Mouse (Mus musculus): ENCODE results near the gene Atp13a3.
A peak's percentile ranks its signal among the peaks of the same experiment; 100 is the strongest.
"Not testable (repeated sequence)": the region's sequence is repeated elsewhere in the genome, so short reads cannot be mapped to it uniquely, and the experiment has no call there.

The Atp13a3 gene

DNA sequence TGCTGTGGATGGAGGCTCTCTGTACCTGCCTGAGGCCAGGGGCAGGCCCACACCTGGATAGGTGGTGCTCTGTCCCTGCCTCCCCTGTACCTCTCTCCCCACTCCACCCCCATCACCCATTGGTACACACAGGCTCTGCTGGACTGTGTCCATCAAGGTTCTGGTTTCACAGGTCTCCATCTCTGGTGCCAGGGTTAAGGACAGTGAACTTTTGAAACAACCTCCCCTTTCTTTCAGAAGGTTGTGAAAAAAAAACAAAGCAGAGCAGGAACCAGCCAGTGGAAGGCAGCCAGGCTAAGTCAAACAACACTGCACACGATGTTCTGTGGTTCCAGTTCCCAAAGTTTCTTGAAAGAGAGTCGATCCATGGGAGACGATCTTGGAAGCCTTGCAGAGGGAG is 6.9 kb upstream of the Atp13a3 start:
- DNase-seq (ENCODE audit: low spot score): no peak

DNA sequence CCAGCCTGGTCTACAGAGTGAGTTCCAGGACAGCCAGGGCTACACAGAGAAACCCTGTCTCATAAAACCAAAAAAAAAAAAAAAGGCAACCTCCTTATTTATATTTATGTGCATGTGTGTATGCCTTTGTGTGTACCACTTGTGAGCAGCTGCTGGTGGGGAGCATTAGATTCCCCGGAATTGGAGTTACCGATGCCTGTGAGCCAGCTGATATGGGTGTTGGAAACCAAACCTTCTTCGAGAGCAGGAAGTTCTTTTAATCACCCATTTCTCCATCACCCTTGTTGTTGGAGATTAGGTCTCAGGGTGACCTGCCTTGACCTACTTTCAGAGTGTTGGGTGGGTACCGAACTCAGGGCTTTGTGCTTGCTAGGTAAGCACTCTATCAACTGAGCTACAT is 5.1 kb upstream of the Atp13a3 start:
- no peak for DNase-seq (ENCODE audit: low spot score)

DNA sequence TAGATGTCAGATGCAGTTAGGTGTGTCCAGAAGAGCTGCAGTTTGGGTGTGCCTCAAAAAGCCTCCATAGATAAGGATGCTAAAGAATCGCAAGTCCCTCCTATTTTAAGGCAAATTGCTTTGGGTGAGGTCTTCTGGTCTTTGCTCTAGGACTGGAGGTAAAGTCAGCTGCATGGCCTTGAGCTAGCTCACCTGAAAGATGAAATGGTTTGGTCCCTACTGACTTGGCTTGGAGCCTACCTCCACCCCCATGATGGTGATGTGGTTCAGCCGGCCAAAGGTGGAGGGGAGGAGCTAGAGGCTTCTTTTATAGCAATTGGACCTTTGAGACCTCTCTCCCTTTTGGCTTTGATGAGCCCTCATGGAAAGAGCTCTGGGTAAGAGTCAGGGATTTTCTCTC is 1.7 kb upstream of the Atp13a3 start:
- DNase-seq (ENCODE audit: low spot score): no peak

DNA sequence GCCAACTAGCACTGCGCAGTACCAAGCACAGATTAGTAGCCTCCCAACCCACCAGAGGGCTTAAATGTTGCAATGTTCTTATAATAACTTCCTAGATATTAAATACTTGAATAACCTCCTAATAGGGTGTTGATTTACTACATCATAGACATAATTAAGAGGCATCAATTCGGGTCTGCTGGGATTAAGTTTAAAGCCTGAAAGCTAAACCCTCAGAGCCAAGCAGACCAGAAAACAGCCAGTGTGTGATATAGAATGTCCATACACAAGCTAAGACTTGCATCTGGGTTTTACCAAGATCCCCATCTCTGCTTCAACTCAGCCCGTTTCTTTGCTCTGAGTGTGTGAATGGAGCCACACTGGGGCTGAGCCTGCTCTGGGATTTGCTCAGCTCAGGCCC is 2.2 kb downstream of the Atp13a3 start:
- DNase-seq (ENCODE audit: low spot score): no peak

DNA sequence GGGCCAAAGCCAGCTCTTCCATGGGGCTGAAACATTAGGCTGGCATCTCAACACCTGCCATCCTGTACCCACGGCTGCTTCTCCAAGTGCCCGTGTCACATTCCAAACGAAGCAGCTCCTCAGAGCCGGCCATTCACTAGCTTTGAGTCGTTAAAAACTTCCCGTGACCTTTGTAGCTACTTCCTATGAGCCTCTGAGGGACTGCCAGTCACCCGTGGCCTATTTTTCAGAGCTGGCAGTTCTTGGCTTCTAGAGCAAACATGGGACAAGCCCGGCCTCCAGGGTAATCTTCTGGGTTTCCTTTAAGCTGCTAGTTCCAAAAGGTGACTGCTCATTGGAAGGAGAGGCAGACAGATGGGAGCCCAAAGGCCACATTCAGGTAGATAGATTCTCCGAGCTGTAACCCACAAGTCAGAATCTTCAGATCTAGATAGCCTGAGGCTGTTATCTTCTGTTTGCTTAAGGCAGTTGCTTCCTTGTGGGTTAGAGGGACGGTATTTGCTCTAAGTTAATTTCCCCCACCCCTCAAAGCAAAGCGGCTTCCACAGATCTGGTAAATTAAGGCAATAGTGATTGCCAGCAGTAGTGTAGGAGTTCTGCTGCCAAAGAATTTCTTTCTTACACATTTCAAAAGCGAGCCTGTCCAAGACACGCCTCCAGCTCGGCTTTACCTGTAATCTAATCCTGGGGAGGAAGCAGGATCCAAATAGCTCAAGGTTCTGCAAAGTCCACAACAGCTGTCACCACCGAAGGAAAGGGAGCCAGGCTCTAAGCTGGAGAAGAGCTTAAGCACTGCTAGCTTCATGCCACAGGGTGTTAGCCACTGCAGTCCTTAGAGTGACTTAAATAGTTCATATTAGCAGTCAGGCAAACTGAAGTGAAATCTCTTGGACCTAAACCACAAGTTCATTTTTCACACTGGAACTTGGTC is 8.4 kb downstream of the Atp13a3 start:
- peak; percentile 14 for DNase-seq (ENCODE audit: low spot score)

DNA sequence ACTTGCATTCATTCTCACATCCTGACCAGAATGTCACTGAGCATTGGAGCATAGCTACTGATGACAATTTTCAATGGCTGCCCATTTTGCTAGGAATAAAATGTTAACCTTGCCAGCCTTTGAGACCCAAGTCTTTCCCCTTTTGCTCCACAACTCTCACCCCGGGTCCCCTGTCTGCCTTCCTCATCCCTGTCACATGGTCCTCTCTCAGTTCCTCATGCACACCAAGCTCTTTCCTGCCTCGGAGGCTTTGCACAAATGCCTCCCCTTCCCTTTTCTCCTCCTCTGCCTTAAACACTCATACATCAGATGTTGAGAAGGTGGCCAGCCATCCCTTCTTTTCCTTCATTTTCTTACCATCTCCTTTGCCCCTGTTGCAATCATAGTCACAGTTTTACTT is 10.6 kb downstream of the Atp13a3 start:
- no peak for DNase-seq (ENCODE audit: low spot score)

DNA sequence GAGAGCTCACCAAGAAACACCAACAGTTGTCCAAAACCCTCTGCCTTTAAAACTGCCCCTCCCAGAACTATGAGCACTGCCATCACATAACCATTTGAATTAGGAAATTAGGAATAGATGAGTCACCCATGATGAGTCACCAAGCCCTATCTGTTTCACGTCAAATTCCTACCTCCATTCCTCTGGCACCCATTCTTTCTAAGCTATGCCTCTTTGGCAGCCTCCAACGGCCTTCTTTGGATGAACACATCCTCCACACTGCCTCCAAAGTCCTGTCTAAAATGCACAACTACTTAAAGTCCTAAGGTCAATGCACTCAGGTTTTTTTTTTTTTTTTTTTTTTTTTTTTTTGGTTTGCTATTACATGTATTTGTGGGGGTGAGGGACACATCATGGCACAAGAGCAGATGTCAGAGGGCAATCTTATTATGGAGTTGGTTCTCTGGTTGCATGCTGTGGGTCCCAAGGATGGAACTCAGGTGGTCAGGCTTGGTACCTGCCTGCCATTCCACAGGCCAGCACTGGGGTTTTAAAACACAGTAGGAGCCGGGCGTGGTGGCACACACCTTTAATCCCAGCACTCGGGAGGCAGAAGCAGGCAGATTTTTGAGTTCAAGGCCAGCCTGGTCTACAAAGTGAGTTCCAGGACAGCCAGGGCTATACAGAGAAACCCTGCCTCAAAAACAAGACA is 15.0 kb downstream of the Atp13a3 start:
- DNase-seq (ENCODE audit: low spot score): no peak

DNA sequence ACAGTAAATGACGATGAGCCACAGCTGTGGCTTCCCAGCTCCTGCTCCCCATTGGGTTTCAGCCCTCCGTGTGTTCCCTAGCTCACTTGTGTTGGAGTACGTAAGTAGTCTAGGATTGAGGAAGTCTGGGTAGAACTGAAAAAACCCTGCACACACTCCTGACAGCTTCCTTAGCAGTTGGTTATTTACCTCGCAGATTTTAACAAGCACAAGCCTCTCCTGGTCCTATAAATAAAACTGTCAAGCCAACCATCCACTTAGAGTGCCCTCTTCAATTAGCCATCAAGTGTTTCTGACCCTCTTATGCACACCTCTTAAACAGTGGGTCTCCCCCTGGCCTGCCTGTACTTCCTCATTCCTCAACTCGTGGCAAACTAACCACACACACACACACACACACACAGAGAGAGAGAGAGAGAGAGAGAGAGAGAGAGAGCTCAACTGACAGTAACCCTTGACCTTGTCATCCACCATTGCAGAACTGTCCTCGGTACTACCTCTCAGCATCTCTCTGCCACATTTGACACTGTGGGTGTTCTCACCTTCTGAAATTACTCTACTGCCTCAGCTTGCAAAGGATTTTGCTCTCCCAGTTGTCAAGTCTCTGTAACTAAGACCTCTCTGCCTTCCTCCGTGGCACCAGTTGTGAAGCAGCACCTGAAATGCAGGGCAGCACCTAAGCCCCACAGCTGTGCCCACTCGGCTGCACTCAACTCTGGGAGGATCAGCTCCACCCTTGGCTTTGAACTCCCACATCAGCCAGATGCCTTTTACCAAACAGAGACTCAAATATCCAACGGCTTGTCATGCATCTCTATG is 15.7 kb downstream of the Atp13a3 start:
- no peak for DNase-seq (ENCODE audit: low spot score)

DNA sequence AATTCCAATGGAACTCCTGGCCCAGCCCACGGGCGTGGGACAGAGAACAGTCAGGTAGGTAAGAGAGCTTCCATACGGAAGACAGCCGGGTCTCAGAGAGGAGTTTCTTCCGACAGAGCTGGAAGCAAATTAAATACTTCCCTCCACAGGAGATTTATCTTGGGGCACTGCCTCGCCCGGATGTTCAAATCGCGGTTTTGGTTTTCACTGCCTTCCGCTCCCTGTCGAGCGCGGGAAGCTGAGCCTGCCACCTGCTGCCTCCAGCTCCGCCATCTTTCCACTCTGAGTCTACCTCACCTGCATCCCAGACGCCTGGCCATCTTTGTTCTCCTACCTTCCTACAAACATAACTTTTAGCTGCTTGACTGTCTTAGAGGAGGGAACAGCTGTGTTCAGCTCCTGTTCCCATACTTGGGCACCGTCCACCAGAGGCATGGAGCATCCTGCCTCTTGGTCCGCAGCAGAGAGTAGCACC is 16.5 kb downstream of the Atp13a3 start:
- peak; percentile 29 for DNase-seq (ENCODE audit: low spot score)

DNA sequence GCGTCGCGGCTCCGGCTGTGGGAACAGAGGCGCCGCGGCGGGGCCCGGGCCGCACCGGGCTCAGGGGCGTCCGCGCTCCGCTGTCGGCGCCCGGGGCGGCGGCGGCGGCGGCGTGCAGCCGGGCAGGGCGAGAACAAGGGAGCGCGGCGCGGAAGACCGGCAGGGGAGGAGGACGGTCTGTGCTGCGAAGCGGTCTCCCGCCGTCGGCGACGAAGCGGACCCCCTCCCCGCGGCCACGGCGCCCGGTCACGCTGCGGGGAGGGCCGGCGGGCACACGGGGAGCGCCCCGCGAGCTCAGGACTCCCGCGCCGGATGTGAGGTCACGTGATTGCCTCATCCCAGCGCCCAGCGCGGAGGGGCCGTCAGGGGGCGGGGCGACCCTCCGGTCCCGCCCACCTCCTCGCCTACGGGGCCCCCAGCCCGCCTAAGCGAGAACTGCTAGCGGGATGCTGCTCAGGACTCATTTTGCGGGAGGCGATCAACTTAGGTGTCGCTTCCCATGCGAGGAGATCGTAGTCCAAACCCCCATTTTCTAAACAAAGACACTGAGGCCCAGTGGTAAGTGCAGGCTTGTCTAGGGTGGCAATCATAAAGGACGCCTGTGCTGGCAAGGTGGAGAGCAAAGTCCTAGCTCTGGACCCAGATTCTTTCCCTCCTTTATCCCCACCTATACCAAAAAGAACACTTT is 17.1 kb downstream of the Atp13a3 start:
- DNase-seq (ENCODE audit: low spot score): peak; percentile 91

DNA sequence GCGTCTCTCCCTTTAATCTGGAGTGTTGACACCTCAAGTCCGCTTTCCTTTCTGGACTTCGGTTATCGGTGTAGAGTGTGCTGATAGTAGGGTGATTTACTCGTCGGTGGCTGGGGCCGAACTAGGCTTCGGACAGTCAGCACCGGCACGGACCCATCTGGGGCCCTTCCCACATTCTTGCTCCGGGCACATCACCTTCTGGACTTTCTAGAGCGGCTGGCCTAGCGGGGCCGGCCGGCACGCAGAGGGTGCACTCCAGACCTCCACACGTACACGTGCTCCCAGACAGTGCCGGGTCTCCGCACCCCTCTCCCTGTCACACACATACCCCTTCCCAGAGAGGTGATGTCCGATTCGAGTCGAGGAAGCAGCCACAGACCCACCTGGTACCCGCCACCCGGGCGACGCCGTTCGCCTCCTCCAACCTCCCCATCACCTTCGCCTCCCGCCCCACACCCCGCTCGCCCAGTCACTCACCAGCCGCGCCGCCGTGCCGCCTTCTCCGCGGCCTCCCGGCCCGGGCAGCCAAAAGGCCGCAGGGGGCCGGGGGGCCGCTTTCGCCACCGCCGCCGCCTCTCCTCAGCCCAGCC is 17.8 kb downstream of the Atp13a3 start:
- peak; percentile 45 for DNase-seq (ENCODE audit: low spot score)

DNA sequence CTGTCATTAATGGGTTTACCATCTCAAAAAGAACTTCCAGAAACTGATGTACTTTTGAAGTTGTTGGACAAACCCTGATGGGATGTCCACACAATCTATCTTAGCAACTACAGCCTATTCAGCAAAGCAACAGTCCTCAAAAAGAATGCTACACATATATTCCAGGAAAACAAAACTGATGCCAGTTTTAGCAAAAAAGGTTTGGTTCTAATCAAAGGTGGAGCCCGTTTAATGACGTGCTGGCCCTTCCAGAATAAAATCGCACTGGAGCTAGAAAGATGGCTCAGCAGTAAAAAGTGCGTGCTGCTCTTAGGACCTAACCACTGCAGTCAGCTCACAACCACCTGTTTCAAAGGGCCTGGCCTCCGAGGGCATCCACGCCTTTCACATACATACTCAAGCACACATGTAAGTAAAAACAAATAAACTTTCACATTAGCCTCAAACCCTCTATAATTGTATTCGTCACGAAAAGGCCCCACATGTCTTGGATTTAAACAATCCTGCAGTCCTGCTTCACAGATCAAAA is 18.8 kb downstream of the Atp13a3 start:
- DNase-seq (ENCODE audit: low spot score): no peak

DNA sequence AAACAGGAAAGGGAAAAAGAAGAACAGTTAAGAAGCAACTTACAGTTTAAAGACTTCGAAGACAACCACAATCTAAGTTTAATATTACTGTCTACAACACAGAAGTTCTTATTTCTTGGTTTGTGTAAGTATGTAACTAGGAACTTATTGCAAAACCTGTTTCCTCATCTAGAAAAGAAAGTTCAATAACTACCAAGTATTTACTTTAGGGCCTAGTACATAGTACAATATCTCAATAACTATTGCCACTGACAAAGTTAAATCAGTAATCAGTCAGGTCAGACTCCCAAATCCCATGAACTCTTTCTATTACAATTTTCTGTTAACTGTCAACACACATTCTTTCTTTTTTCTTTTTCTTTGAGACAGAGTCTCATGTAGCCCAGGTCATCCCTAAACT is 20.2 kb downstream of the Atp13a3 start:
- no peak for DNase-seq (ENCODE audit: low spot score)

DNA sequence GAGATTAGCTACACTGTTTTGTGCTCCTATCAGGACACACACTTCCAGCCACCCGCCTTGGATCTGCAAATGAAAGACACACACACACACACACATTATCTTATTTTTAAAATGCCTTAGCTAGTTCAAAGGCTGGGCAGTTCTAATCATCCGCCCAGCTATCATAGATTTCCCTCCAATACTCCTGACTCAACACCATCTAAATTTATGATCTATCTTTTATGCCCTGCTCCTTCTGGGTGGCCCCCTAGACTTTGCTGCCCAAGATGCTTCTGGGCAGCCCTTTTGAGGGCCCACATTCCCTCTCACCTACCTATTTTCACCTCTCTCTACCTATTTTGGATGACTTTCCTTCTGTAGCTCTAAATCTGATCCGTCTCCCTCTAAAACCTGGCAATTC is 29.5 kb downstream of the Atp13a3 start:
- no peak for DNase-seq (ENCODE audit: low spot score)

DNA sequence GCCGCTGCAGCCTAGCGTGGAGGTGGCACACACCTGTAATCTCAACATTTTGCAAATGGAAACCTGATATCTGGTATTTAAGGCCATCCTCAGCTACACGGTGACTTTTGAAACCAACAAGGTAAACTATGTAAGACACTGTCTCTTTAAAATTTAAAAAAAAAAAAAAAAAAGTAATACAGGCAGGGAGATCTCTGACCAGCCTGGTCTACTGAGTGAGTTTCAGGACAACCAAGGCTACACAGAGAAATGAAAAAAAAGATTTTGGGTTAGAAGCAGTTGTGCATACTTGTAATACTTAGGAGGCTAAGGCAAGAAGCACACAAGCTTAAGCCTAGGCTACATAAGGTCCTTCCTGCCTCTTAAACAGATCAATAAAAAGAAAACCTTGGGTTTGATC is 30.8 kb downstream of the Atp13a3 start:
- no peak for DNase-seq (ENCODE audit: low spot score)

DNA sequence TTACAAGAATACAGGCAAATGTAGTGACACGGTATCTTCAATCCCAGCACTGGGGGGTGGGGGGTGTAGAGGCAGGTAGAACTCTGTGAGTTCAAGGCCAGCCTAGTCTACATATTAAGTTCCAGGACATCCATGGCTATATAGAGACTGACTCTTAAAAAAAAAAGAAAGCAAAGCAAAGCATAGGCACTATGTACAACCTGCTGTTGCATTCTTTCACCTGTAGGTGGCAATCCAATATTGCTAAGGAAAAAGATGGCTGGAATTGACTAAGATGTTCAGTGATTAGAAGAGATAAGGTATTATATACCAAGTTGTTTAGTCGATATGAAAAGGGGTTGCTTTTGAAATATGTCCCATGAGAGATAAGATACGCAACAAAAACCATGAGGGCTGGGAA is 31.5 kb downstream of the Atp13a3 start:
- DNase-seq (ENCODE audit: low spot score): no peak

DNA sequence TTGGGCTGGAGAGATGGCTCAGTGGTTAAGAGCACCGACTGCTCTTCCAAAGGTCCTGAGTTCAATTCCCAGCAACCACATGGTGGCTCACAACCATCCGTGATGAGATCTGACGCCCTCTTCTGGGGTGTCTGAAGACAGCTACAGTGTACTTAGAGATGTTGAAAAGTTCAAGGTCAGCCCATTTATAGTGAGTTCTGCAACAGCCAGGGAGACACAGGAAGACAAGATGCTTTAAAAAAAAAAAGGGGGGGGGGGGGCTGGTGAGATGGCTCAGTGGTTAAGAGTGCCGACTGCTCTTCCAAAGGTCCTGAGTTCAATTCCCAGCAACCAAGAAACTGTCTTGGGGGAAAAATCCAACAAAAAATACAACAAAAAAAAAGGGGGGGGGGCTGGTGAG is 32.5 kb downstream of the Atp13a3 start:
- DNase-seq (ENCODE audit: low spot score): not testable (repeated sequence)

DNA sequence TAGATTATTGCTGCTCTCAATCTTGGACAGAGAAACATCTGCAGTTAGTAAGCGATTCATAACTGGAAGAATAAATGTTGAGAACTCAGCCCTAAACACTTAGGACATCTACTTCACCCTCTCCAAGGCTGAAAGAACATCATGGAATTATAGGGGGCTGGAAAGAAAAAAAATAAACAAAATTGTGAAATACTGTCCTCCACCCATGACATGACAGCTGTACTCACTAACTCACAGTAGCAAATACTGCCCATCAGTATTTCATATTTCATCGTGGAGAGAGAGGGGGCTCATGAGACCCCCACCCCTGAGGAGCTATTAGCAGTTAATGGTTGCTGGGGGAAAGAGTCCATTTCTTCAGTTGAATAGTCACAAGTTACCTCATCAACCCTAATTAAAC is 38.4 kb downstream of the Atp13a3 start:
- no peak for DNase-seq (ENCODE audit: low spot score)

DNA sequence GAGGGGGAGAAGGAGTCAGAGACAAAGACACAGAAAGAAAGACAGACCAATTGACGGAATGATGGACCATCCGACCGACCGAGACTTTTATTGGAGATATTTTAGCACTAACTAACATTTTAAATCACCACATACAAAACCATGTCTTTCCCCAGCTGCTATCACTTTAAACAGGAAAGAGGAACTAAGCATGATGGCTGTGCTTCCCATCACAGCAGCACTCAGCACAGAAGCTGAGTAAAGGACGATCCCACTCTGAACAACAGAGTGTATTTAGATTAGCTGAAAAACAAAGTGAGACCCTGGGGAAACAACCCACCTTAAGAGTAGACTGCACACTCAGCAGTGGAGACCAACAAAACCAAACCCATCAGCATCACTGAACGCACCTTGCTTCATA is 41.2 kb downstream of the Atp13a3 start:
- DNase-seq (ENCODE audit: low spot score): no peak

DNA sequence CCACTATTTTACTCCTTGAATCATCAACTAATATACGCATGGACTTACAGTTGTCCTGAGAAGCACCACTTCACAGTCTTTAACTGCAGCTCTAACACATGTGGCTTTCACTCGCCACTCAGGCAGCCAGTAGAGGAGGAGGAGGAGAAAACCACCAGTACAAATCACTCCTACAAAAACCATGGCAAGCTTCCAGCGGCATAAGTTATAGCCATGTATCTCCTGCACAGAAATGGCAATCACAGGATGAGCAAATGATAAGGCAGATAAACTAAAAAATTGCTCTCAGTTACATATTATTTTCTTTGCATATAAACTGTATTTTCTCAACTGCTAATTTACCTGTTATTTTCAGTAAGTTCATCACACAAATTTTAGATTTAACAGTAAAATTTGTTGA is 43.2 kb downstream of the Atp13a3 start:
- no peak for DNase-seq (ENCODE audit: low spot score)

DNA sequence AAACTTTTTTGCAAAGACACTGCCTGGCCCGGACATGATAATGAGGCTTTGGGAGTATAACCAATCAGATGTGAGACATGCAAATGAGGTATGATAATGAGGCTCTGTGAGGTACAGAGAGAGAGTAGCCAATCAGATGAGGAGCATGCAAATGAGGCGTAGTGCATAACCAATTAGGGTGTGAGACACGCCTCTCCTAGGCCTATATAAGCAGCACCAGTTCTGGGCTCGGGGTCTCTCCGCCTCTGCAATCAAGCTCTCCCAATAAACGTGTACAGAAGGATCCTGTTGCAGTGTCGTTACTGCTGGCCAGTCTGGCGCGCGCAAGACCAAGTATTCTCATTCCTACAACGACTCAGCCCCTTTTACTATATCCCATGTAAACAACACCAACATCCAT is 52.3 kb downstream of the Atp13a3 start:
- not testable (repeated sequence) for DNase-seq (ENCODE audit: low spot score)
